ENCODE assay signal across 8 mouse cellular contexts in the genomic region with DNA sequence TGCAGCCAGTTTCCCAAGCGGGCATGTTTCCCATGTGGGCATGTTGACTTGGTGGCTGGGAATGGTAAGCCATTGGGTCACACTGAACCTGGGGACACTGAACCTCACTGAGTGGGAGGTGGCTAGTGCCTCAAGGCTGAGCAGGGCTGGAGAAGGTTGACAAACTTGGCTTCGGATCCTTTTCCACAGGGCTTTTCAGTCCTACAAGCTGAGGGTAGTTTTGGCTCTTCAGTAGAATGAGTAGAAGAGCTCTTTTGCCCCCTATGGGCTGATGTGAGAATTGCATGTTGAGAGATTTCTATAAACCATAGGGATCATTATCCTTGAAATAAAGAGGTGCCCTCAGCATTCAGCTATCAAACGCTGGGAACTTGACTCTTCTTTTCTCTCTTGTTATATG. TPM values are rescaled to one million over a fixed set of nuclear protein-coding genes. Genes with fewer than 3 reads are reported as not detected.
DNase-seq lines count a peak whose midpoint lies in the region; ATAC-seq and TF ChIP-seq lines count a peak whose summit lies in the region.

No protein-coding gene starts in this region.

- 32% methylated on average over 3 of the region's 3 CpGs for WGBS in forebrain, postnatal 0 days
- WGBS in kidney, adult 2 months = 34% methylated on average over 3 of the region's 3 CpGs
- 36% methylated on average over 3 of the region's 3 CpGs for WGBS in limb, embryonic 11.5 days

- peak; percentile 47 to 54 for DNase-seq in B cell, adult 2 months
- peak; percentile 46 for DNase-seq in MEL-GATA-1-ER (ENCODE audit: extremely low read depth, low read depth)
- peak; percentile 51 for DNase-seq in cerebellum, adult 8-10 months
- peak; percentile 77 for DNase-seq in forebrain, postnatal 0 days
- peak; percentile 72 for DNase-seq in kidney, adult 2 months
- DNase-seq in limb, embryonic 11.5 days (ENCODE audit: low spot score) = peak; percentile 59
- peak; percentile 70 for DNase-seq in naive thymus-derived CD4-positive, alpha-beta T cell, adult 2 months (ENCODE audit: low read depth)
- peak; percentile 38 for DNase-seq in yolk sac, embryonic 10.5 days (ENCODE audit: low spot score)

- H3K27me3 ChIP-seq in forebrain, postnatal 0 days (ENCODE audit: insufficient read depth, low read length) = no peaks in the 10 kb centered on the region
- no peaks in the 10 kb centered on the region for H3K27me3 ChIP-seq in kidney, adult 2 months (replicated peaks; ENCODE audit: control insufficient read depth, insufficient read depth, low read length)
- H3K27me3 ChIP-seq in limb, embryonic 11.5 days (ENCODE audit: control insufficient read depth, insufficient read depth, low read length) = no peaks in the 10 kb centered on the region

- no peaks in the 10 kb centered on the region for H3K9me3 ChIP-seq in forebrain, postnatal 0 days (ENCODE audit: low read length)
- no peaks in the 10 kb centered on the region for H3K9me3 ChIP-seq in limb, embryonic 11.5 days (ENCODE audit: control insufficient read depth, low read length)

- no peak for TF ChIP-seq POLR2A in kidney, adult 2 months (IDR thresholded peaks at IDR 0.05; ENCODE audit: low read depth, low read length)

- no peaks in the 10 kb centered on the region for H3K36me3 ChIP-seq in forebrain, postnatal 0 days (ENCODE audit: insufficient read depth)
- no peaks in the 10 kb centered on the region for H3K36me3 ChIP-seq in kidney, adult 2 months (ENCODE audit: control insufficient read depth, insufficient read depth, low read length)
- H3K36me3 ChIP-seq in limb, embryonic 11.5 days (ENCODE audit: control insufficient read depth, insufficient read depth, low read length) = no peaks in the 10 kb centered on the region

- no peak overlapping the region for H3K4me3 ChIP-seq in forebrain, postnatal 0 days (ENCODE audit: low read depth, low read length)
- H3K4me3 ChIP-seq in kidney, adult 2 months (ENCODE audit: insufficient read depth, low read depth, low read length) = no peak overlapping the region
- no peak overlapping the region for H3K4me3 ChIP-seq in limb, embryonic 11.5 days (ENCODE audit: low read depth, low read length)

- H3K4me2 ChIP-seq in forebrain, postnatal 0 days (ENCODE audit: low read depth) = no peak overlapping the region
- H3K4me2 ChIP-seq in limb, embryonic 11.5 days (ENCODE audit: low read depth, severe bottlenecking) = no peak overlapping the region

- H3K27ac ChIP-seq in forebrain, postnatal 0 days (ENCODE audit: low read depth, low read length) = no peak overlapping the region
- H3K27ac ChIP-seq in kidney, adult 2 months (ENCODE audit: insufficient read depth, low read depth, low read length) = no peak overlapping the region
- H3K27ac ChIP-seq in limb, embryonic 11.5 days (replicated peaks; ENCODE audit: low read depth, low read length) = no peak overlapping the region

- peak; percentile 74 for TF ChIP-seq CTCF in forebrain, postnatal 0 days (IDR thresholded peaks at IDR 0.05; ENCODE audit: low read depth)
- peak; percentile 27; the same call in 1 of the 2 replicates for TF ChIP-seq CTCF in kidney, adult 2 months (conservative IDR thresholded peaks at IDR 0.05; ENCODE audit: insufficient read depth, insufficient read length, low read depth, low read length)

- no peak overlapping the region for H3K9ac ChIP-seq in forebrain, postnatal 0 days
- H3K9ac ChIP-seq in limb, embryonic 11.5 days (ENCODE audit: low read length) = no peak overlapping the region

- ATAC-seq in forebrain, postnatal 0 days = peak; percentile 63; the same call in 1 of the 2 replicates
- ATAC-seq in limb, embryonic 11.5 days (ENCODE audit: insufficient number of reproducible peaks, low FRiP score, low TSS enrichment, low read depth) = 0 out of 2 replicates have a peak, but pooled peaks have one; percentile 62

- no peaks in the 10 kb centered on the region for H3K4me1 ChIP-seq in forebrain, postnatal 0 days (ENCODE audit: insufficient read depth)
- 0 out of 2 replicates have a peak, but pooled peaks cover 3% of the 10 kb centered on the region for H3K4me1 ChIP-seq in kidney, adult 2 months (ENCODE audit: control insufficient read depth, insufficient read depth, low read length)
- H3K4me1 ChIP-seq in limb, embryonic 11.5 days (ENCODE audit: control insufficient read depth, insufficient read depth, low read length) = no peaks in the 10 kb centered on the region

RNA-seq across cellular contexts. Expression of a gene that starts 22.8 kb away (rescaled TPM):
- 0.46 and 1.5 TPM in 2 replicates for total RNA-seq in forebrain, postnatal 0 days (2014; rRNA removed)
- polyA plus RNA-seq in forebrain, postnatal 0 days (2015; fragmentation: Nextera tagmentation; extraction: Ambion mirVana) = 0.30 and 0.47 TPM in 2 replicates
- polyA plus RNA-seq in kidney, adult 2 months (2012; rRNA removed) = 0.79 and 0.86 TPM in 2 replicates
- polyA plus RNA-seq in limb, embryonic 11.5 days (2014; fragmentation: Nextera tagmentation; extraction: Ambion mirVana) = 0.14 and 0.60 TPM in 2 replicates

RNA-seq across cellular contexts. Expression of a gene that starts 42.2 kb away (rescaled TPM):
- total RNA-seq in forebrain, postnatal 0 days (2014; rRNA removed) = not detected in 2 replicates
- not detected in 2 replicates for polyA plus RNA-seq in forebrain, postnatal 0 days (2015; fragmentation: Nextera tagmentation; extraction: Ambion mirVana)
- 13.7 and 17.6 TPM in 2 replicates for polyA plus RNA-seq in kidney, adult 2 months (2012; rRNA removed)
- 15.6 and 17.5 TPM in 2 replicates for polyA plus RNA-seq in limb, embryonic 11.5 days (2014; fragmentation: Nextera tagmentation; extraction: Ambion mirVana)

RNA-seq across cellular contexts. Expression of a gene that starts 57.0 kb away (rescaled TPM):
- 37.7 and 41.9 TPM in 2 replicates for total RNA-seq in forebrain, postnatal 0 days (2014; rRNA removed)
- polyA plus RNA-seq in forebrain, postnatal 0 days (2015; fragmentation: Nextera tagmentation; extraction: Ambion mirVana) = 22.0 and 24.4 TPM in 2 replicates
- polyA plus RNA-seq in kidney, adult 2 months (2012; rRNA removed) = 32.6 and 37.4 TPM in 2 replicates
- 25.7 and 27.8 TPM in 2 replicates for polyA plus RNA-seq in limb, embryonic 11.5 days (2014; fragmentation: Nextera tagmentation; extraction: Ambion mirVana)

Comparison
In these comparisons a context has a peak if more than half of its experiments do, and no peak if none do; other contexts are left out.
1. RNA of a gene that starts 42.2 kb away (polyA plus RNA-seq): 15.6 to 17.5 TPM in limb, embryonic 11.5 days and 13.7 to 17.6 TPM in kidney, adult 2 months; not detected in forebrain, postnatal 0 days; every median in the first group is over 10 times any median in the second.
2. Peak in every context shown above with its lines, with median percentiles within 50 percentile points of each other: DNase-seq.